Mouse (Mus musculus): ENCODE measurements around the gene Gon4l.
"Not testable (repeated sequence)": the region's sequence is repeated elsewhere in the genome, so short reads cannot be mapped to it uniquely, and the experiment has no call there.

Gon4l gene

DNA sequence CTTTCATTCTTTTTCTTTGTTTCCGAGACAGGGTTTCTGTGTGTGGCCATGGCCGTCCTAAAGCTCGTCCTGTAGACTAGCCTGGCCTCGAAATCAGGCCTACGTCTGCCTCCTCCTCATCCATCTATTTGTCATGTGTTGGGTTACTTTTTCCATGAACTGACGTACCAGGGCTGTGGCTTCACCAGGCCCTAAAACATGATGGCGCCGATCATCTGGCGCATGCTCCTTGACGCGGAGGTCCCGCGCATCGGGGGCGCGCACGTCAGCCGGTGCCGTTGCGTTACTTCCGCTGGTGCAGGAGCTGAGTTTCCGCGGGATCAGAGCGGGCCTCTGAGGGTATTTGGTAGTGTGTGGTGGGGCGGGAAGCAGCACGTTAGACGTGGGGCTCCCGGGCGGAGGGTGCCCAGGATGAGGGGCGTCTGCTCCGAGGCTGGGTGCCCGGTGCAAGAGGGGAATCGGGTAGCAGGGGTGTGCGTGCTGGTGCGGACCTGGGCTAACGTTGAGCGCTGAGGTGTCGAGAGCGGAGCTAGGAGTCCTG lies at the start of gene Gon4l:
TSS of gene Gon4l (plus strand) at position 281 of the 541 bp plus-strand sequence.
- DNase-seq (ENCODE audit: low spot score): peak; percentile 66

DNA sequence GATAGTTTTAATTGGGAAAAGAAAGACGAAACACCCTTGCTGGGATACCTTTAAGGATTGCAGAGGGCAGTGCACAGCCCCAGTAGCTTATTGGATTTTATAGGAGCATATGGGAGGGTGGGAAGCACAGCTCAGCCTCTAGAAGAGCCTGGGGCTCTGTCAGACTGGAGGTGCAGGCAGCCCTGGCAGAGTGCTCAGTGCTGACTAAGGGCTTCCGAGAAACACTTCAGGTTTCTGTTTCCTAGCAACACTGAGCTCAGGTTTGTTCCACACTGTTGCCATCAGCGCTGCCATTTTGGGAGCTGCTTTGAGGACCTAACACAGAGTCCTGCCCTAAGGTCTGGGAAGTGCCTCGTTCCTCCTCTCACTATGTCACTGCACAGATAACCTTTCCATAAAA lies 48.7 kb upstream of the Gon4l start:
- not testable (repeated sequence) for DNase-seq (ENCODE audit: low spot score)

DNA sequence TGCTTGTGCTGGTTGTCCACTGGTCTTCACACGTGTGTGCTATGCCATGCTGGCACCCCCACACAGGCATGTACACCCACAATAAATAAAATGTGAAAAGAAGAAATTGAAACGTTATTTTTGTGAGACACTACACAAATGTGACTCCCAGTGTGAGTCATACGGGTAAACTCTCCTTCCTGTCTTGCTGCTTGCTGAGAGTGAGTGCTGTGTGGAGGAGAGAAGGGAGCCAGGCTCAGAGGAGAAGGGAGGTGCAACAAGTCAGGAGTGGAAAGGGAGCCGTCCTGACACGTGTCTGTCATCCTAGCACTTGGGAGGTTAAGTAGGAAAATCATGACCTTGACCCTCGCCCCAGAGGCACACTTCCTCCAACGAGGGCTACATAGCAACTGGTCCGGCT lies 48.2 kb upstream of the Gon4l start:
- DNase-seq (ENCODE audit: low spot score): not testable (repeated sequence)

DNA sequence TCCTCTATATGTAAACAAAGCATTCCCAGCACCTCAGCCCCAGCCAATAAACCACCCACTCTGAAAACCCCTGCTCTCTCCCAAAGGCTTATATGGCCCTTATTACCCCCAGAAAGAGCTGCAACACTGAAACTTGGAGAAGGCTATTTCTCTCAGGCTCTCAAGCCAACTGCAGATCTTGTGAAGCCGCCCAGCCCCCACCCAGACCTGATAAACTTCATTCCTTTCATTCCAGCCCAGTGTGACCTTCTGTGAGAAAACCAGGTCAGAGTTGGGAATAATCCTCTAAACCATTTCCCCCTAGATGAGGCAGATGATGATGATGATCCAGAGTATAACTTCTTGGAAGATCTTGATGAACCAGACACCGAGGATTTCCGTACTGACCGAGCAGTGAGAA lies 47.0 kb upstream of the Gon4l start:
- DNase-seq (ENCODE audit: low spot score): not testable (repeated sequence)

DNA sequence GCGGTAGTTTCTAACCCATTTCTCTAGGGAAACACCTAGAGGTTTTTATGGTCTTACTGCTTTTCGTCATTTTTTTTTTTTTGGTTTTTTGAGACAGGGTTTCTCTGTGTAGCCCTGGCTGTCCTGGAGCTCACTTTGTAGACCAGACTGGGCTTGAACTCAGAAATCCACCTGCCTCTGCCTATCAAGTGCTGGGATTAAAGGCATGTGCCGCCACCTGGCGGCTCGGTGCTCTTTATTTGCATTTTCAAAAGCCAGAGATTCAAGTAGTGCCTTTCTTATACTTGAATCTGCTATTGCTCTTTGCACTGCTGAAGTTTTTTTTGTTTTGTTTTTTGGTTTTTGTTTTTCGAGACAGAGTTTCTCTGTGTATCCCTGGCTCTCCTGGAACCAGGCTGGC lies 37.5 kb upstream of the Gon4l start:
- peak; percentile 5 for DNase-seq (ENCODE audit: low spot score)

DNA sequence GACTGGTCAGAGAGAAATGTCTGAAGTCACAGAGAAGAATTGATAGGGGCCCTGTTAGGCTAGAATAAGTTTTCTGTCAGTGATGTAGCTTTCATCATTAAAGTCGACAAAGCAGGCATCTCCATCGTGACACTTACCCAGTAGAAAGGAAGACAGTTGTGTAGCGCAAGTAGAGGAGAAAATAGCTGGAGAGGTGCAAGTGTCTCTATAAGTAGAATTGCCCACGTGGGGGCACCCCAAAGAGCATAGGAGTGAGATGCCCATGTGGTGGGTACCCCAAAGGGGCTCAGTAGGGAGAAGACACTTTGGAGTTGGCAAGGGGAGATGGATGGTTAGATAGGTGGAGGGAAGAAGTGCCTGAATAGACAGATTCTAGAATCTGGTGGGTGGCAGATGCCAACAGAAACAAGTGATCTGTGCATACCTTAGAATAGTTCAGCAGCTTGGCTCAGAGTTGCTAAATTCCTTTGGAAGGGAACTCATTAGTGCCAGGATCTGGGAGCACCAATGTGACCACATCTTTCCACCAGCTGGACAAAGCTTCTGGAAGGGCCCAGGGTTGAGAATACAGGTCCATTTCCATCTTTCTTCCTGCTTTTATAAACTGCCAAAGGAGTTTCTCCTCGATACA lies 31.0 kb upstream of the Gon4l start:
- no peak for DNase-seq (ENCODE audit: low spot score)

DNA sequence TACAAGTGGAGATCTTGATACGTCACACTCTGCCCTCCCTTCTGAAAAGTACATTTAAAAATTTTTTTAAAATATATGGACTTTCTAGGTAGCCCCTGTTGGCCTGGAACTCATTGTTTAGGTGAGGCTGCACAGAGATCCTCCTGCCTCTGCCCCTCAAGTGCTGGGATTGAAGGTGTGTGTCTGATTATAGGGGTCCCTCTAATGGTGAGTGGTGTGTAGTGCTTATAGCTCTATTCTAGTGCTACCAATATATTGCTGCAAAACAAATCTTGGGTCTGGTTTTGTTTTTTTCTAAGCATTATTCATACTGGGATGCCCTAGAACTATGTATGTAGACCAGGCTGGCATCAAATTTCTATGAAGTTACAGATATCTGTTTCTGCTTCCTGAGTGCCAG lies 9.3 kb upstream of the Gon4l start:
- no peak for DNase-seq (ENCODE audit: low spot score)

DNA sequence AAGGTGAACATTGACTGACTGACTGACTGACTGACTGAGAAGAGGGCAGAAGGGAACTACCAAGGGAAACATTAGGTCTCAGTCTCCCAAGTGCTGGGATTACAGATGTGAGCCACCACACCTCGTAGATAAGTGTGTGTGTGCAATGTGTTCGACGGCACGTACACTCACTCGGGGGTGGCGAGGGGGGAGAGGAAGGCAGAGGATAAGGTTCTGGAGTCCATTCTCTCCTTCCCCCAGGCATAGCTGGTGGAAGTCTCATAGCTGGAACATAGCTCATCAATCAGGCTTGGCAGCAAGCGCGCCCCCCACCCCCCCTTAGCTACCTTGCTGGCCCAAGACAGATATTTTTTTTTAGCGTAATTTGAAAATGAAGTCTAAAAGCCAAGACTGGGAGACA lies 7.8 kb upstream of the Gon4l start:
- DNase-seq (ENCODE audit: low spot score): no peak

DNA sequence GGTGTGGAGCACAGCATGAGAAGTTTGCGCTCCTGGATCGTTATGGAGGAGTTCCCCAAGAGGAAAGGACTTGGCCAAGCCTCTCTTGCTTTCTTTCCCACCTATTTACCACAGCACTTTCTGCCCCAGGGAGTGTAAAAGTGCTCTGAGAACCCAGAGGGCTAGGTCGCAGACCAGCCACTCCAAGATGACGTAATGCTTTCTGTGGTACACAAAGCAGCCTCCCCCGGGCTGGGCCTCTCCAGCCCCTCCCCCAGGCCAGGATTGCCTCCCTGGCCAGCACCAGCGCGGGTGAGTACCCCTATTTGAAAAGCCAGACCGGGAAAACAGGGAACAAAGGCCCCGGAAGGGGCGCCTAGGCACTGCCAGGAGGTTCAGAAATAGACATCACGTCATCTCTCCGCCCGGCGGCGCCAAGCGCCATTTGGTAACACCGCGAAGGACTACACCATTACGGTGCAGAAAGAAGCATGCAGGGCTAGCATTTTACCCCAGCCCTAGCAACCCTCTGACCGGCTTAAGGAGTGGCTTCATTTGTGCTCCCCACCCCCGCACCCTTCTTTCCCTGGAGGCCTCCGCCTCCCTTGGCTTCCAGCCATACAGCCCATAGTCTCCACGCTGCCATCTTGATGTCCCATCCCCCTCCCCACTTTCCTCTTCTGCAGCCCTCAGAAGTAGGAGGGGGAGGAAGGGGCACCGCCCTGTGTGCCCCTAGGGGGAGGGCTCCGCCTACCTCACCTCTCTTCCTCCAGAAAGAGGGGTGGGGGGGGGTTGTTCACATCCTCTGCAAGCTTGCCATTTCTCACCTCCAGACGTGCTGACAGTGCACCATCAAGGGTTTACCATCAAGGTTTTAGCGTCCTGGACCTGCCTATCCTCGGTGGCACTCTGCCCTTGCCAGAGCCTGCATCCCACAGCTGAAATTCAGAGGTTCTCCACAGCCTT lies 3.6 kb upstream of the Gon4l start:
- DNase-seq (ENCODE audit: low spot score): peak; percentile 83

DNA sequence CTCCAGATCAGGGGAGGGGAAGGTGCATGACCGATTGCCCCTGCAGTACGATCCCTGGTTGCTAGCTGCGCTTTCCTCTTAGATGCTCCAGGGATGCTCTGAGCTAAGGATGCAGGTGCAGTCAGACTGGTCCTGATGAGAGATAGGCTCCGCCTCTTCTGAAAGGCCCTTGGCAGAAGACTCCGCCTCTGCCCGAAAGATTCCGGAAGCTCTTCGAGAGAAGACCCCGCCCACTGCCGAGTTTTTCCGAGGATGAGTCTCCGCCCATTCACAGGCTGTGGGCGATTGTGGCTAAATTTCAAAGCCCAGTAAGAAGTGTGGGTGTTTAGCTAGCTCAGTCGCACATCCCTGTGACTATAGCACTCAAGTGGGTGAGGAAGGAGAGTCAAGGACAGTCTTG lies 2.6 kb upstream of the Gon4l start:
- peak; percentile 82 for DNase-seq (ENCODE audit: low spot score)

DNA sequence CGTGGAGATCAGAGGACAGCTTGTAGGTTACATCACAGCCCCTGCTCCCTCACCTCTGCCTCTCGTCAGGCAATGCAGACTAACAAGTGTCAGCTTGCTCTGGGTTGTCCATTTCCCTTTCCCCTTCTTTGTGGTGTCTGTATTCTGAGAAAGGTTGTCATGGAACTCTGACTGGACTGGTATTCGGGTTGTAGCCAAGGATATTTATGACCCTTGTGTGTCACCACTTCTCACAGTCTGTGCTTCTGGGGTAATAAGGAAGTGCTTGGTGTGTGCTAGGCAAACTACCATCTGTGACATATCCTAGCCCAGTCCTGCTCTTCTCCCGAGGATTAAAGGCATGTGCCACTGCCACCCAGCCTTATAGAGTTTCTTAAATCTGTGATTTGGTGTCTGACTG lies 14.1 kb downstream of the Gon4l start:
- no peak for DNase-seq (ENCODE audit: low spot score)

DNA sequence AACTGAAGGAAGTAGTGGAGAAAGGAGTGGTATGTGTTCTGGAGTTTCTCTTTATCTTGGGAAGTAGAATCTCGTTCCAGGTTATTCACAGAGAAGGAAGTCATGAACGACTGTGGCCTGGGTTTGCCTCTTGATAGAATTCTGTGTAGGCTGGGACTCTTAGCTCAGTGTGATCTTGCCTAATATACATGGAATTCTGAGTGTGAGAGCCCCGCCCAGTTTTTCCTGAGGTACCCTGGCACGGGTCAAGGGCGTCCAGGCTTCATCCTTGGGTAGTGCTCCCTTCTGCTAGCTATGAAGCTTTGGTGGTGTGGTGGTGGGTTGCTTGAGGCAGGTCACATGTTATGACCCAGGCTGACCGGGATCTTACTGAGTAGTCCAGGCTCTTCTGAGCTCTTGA lies 20.8 kb downstream of the Gon4l start:
- DNase-seq (ENCODE audit: low spot score): no peak

DNA sequence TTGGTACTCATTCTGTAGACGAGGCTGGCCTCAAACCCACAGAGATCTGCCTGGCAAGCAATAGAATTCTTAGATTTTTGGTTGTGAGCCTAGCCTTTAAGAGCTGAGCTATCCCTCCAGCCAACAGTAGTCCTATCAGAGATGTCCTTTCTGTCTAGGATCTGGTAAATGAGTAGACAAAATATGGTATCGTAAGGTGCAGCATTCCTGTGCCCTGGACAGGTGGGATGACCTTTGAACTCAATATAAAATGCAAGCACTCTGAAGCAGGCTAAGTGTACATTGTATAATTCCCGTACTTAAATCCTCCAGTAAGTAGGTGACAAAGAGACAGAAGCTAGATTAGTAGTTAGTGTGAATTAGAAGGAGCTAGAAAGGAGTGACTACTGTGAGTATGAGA lies 27.1 kb downstream of the Gon4l start:
- DNase-seq (ENCODE audit: low spot score): no peak

DNA sequence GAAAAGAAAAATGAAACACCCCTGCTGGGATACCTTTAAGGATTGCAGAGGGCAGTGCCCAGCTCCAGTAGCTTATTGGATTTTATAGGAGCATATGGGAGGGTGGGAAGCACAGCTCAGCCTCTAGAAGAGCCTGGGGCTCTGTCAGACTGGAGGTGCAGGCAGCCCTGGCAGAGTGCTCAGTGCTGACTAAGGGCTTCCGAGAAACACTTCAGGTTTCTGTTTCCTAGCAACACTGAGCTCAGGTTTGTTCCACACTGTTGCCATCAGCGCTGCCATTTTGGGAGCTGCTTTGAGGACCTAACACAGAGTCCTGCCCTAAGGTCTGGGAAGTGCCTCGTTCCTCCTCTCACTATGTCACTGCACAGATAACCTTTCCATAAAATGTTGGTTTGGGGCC lies 31.7 kb downstream of the Gon4l start:
- DNase-seq (ENCODE audit: low spot score): not testable (repeated sequence)

DNA sequence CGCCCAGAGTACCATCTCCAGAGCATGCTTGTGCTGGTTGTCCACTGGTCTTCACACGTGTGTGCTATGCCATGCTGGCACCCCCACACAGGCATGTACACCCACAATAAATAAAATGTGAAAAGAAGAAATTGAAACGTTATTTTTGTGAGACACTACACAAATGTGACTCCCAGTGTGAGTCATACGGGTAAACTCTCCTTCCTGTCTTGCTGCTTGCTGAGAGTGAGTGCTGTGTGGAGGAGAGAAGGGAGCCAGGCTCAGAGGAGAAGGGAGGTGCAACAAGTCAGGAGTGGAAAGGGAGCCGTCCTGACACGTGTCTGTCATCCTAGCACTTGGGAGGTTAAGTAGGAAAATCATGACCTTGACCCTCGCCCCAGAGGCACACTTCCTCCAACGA lies 32.1 kb downstream of the Gon4l start:
- not testable (repeated sequence) for DNase-seq (ENCODE audit: low spot score)

DNA sequence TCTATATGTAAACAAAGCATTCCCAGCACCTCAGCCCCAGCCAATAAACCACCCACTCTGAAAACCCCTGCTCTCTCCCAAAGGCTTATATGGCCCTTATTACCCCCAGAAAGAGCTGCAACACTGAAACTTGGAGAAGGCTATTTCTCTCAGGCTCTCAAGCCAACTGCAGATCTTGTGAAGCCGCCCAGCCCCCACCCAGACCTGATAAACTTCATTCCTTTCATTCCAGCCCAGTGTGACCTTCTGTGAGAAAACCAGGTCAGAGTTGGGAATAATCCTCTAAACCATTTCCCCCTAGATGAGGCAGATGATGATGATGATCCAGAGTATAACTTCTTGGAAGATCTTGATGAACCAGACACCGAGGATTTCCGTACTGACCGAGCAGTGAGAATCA lies 33.4 kb downstream of the Gon4l start:
- not testable (repeated sequence) for DNase-seq (ENCODE audit: low spot score)

DNA sequence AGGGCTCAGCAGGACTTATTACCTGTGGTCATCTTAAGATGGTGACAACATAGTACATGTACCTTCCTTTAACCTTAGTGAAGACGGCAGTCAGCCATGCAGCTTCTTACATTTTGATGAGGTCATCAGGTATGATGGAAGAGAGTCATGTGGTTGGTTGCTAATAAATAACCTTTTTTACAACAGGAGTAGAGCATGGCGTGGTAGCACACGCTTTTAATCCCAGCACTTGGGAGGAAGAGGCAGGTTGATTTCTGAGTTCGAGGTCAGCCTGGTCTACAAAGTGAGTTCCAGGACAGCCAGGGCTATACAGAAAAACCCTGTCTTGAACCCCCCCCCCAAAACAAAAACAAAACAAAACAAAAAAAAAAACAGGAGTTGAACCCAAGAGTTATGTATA lies 47.5 kb downstream of the Gon4l start:
- not testable (repeated sequence) for DNase-seq (ENCODE audit: low spot score)

DNA sequence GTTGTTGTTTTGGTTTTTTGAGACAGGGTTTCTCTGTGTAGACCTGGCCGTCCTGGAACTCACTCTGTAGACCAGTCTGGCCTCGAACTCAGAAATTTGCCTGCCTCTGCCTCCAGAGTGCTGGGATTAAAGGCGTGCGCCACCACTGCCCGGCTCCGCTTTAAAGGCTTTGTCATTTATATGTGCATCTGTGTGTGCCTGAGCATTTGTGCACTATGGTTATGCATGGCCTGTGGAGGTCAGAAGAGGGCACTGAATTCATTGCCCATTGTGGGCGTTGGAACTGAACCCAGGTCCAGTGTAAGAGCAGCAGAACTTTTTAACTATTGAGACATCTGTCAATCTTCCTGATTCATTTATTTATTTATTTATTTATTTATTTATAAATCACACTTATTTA lies 58.0 kb downstream of the Gon4l start:
- DNase-seq (ENCODE audit: low spot score): not testable (repeated sequence)

DNA sequence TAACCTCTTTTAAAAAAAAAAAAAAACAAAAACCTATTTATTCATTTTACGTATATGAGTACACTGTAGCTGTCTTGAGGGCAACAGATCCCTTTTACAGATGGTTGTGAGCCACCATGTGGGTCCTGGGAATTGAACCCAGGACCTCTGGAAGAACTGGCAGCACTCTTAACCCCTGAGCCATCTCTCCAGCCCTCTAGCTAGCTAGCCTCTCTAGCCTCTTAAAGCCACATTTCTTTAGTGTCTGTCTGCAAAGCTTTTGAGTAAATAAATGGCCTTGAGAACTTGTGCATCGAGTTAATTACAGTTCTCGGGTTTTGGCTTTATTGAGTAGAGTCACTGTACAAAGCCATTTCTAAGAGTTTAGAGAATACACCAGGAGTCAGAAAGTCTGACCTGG lies 69.8 kb downstream of the Gon4l start:
- DNase-seq (ENCODE audit: low spot score): no peak

DNA sequence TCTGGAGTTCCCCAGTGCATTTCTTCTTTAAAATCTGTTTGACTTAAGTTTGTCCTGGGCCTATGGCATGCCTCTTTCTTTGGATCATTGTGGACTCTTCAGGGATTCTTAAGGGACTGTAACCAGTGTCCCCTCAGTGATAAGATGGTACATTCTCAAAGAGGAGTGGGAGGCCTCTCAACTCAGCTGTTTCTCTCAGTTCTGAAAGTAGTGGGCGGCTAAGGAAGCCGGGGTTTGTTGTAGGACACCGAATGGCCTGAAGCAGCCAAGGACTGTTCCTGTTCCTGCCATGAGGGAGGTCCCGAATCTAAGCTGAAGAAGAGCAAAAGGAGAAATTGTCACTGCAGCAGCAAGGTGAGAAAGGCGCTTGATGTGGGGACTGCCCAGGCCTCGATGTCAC lies 70.2 kb downstream of the Gon4l start:
- no peak for DNase-seq (ENCODE audit: low spot score)

DNA sequence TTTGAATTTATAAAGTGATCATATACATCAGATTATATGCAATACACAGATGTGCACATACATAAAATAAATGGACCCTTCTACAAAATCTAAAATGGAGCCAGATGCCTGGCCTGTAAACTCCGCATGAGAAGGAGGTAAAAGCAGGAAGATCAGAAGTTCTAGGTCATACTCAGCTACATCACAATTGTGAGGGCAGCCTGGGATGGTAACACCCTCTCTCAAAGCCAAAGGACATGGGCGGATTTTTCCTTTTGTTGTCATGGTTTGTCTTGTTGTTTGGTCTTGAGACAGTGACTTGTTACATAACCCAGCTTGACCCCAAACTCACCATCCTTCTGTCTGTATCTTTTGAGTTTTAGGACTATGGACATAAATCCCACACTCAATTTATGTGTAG lies 70.7 kb downstream of the Gon4l start:
- no peak for DNase-seq (ENCODE audit: low spot score)

DNA sequence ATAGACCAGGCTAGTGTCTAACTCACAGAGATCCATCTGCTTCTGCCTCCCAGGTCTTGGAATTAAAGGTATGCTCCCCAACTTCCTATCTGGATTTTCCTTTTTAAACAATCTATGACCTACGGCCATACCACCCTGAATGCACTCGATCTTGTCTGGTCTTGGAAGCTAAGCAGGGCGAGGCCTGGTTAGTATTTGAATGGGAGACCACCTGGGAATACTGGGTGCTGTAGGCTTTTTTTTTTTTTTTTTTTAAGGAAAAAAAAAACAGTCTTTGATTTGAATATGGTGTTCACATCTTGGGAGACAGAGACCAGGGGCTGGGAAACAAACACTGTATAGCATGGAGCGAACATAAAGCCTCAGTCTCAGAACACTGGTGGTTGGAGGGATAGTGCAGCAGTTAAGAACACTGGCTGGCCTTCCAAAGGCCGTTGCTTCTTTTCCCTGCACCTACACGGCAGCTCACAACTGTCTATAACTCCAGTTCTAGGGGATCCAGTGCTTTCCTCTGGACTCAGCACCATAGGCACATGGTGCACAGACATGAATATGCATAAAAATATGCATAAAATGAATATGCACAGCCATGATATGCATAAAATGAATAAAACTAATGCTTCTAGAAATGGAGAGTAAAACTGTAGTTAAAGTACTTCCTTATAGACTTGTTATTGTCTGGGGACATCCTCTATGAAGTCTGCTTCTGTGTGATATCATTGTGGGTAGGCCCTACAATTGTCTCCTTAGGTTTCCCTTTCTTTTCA lies 71.5 kb downstream of the Gon4l start:
- DNase-seq (ENCODE audit: low spot score): no peak
